ENCODE assay signal across 8 mouse cellular contexts in genomic region chr11:84879007-84879771, GRCm38 (mm10). TPM values are rescaled to one million over a fixed set of nuclear protein-coding genes. Genes with fewer than 3 reads are reported as not detected.
DNase-seq lines count a peak whose midpoint lies in the region; ATAC-seq and TF ChIP-seq lines count a peak whose summit lies in the region.

No protein-coding gene starts in this region.

- H3K36me3 ChIP-seq in hindbrain, postnatal 0 days (ENCODE audit: insufficient read depth, low read length): 0 out of 2 replicates have a peak, but pooled peaks cover 5% of the 10 kb centered on the region
- H3K36me3 ChIP-seq in neural tube, embryonic 13.5 days: peaks cover 16% of the 10 kb centered on the region

- DNase-seq in left cerebral cortex, adult 2 months (ENCODE audit: extremely low spot score in 1 of 2, low spot score in 2 of 2): no peak
- DNase-seq in left cerebral cortex, adult 9 months (ENCODE audit: low spot score in 2 of 2): no peak
- no peak for DNase-seq in hindbrain, postnatal 0 days (ENCODE audit: low spot score)
- no peak for DNase-seq in right cerebral cortex, adult 2 months (ENCODE audit: low spot score in 2 of 2)
- no peak for DNase-seq in adrenal gland, postnatal 10 days
- DNase-seq in urinary bladder, postnatal 25 days (ENCODE audit: low spot score): no peak

- no peak for TF ChIP-seq CTCF in left cerebral cortex, adult 2 months (IDR thresholded peaks at IDR 0.05)
- TF ChIP-seq CTCF in bone marrow, adult 2 months (IDR thresholded peaks at IDR 0.05; ENCODE audit: control insufficient read depth, insufficient read depth, low read length): no peak
- TF ChIP-seq CTCF in hindbrain, postnatal 0 days (IDR thresholded peaks at IDR 0.05; ENCODE audit: low read depth): no peak

- H3K4me1 ChIP-seq in bone marrow, adult 2 months (ENCODE audit: control insufficient read depth, insufficient read depth, low read length): no peaks in the 10 kb centered on the region
- peaks cover 8% of the 10 kb centered on the region; the same call in 1 of the 2 replicates for H3K4me1 ChIP-seq in hindbrain, postnatal 0 days (ENCODE audit: insufficient read depth, low read length)
- peaks cover 21% of the 10 kb centered on the region for H3K4me1 ChIP-seq in neural tube, embryonic 13.5 days (replicated peaks)

- intact Hi-C loops in left cerebral cortex, adult 2 months (cut with DNase I): no loop called here

- no peak for ATAC-seq in hindbrain, postnatal 0 days
- no peak for ATAC-seq in neural tube, embryonic 13.5 days (ENCODE audit: low read depth)

- peak overlapping the region; percentile 96 for H3K4me3 ChIP-seq in left cerebral cortex, adult 2 months
- H3K4me3 ChIP-seq in bone marrow, adult 2 months (replicated peaks; ENCODE audit: control insufficient read depth, low read depth, low read length): peak overlapping the region; percentile 84
- peak overlapping the region; percentile 67 for H3K4me3 ChIP-seq in hindbrain, postnatal 0 days (ENCODE audit: low read length)
- peak overlapping the region; percentile 65 for H3K4me3 ChIP-seq in neural tube, embryonic 13.5 days

- no peaks in the 10 kb centered on the region for H3K27me3 ChIP-seq in hindbrain, postnatal 0 days (ENCODE audit: insufficient read depth, low read length)
- H3K27me3 ChIP-seq in neural tube, embryonic 13.5 days: no peaks in the 10 kb centered on the region

- peak overlapping the region; percentile 94 for H3K4me2 ChIP-seq in hindbrain, postnatal 0 days (ENCODE audit: low read depth, low read length)
- H3K4me2 ChIP-seq in neural tube, embryonic 13.5 days: peak overlapping the region; percentile 95

- H3K9ac ChIP-seq in hindbrain, postnatal 0 days (replicated peaks; ENCODE audit: low read length): peak overlapping the region; percentile 82
- H3K9ac ChIP-seq in neural tube, embryonic 13.5 days: peak overlapping the region; percentile 85

- 10% methylated on average over 7 of the region's 7 CpGs for WGBS in bone marrow, adult 2 months
- 25% methylated on average over 6 of the region's 7 CpGs for WGBS in hindbrain, postnatal 0 days
- 19% methylated on average over 7 of the region's 7 CpGs for WGBS in neural tube, embryonic 13.5 days

- no peaks in the 10 kb centered on the region for H3K9me3 ChIP-seq in hindbrain, postnatal 0 days (ENCODE audit: low read length)
- no peaks in the 10 kb centered on the region for H3K9me3 ChIP-seq in neural tube, embryonic 13.5 days

- no peak for TF ChIP-seq POLR2A in bone marrow, adult 2 months (IDR thresholded peaks at IDR 0.05; ENCODE audit: borderline replicate concordance, control insufficient read depth, low read depth, low read length)

- H3K27ac ChIP-seq in left cerebral cortex, adult 2 months: peak overlapping the region; percentile 91
- peak overlapping the region; percentile 89 for H3K27ac ChIP-seq in bone marrow, adult 2 months (ENCODE audit: control insufficient read depth, insufficient read depth, low read depth, low read length, poor library complexity)
- peak overlapping the region; percentile 88 for H3K27ac ChIP-seq in hindbrain, postnatal 0 days
- peak overlapping the region; percentile 91 for H3K27ac ChIP-seq in neural tube, embryonic 13.5 days (replicated peaks)

RNA-seq across cellular contexts. Expression of gene Myo19, which starts 0.8 kb away (rescaled TPM):
- total RNA-seq in left cerebral cortex, adult 2 months (2021): 10 to 100 TPM; 14.5 to 20.5 TPM
- polyA plus RNA-seq in bone marrow, adult 2 months (2011; ENCODE audit: insufficient read depth, insufficient read length, low replicate concordance, missing spikeins): 4.3 and 8.1 TPM in 2 replicates
- 8.6 and 13.0 TPM in 2 replicates for total RNA-seq in hindbrain, postnatal 0 days (2014; rRNA removed)
- polyA plus RNA-seq in hindbrain, postnatal 0 days (2015; fragmentation: Nextera tagmentation; extraction: Ambion mirVana): 4.7 and 4.9 TPM in 2 replicates
- 5.9 and 6.1 TPM in 2 replicates for polyA plus RNA-seq in neural tube, embryonic 13.5 days (2015; fragmentation: Nextera tagmentation; extraction: Ambion mirVana)
- 10 to 100 TPM; 16.6 to 20.0 TPM for total RNA-seq in adrenal gland, postnatal 10 days (2021)

RNA-seq across cellular contexts. Expression of gene Pigw, which starts 0.9 kb away (rescaled TPM):
- total RNA-seq in left cerebral cortex, adult 2 months (2021): 1 to 10 TPM; 6.8 to 7.7 TPM
- 2.7 and 2.9 TPM in 2 replicates for polyA plus RNA-seq in bone marrow, adult 2 months (2011; ENCODE audit: insufficient read depth, insufficient read length, low replicate concordance, missing spikeins)
- 1.9 and 3.6 TPM in 2 replicates for total RNA-seq in hindbrain, postnatal 0 days (2014; rRNA removed)
- polyA plus RNA-seq in hindbrain, postnatal 0 days (2015; fragmentation: Nextera tagmentation; extraction: Ambion mirVana): 1.5 and 1.6 TPM in 2 replicates
- polyA plus RNA-seq in neural tube, embryonic 13.5 days (2015; fragmentation: Nextera tagmentation; extraction: Ambion mirVana): 2.5 and 2.6 TPM in 2 replicates
- 1 to 10 TPM; 7.1 to 8.3 TPM for total RNA-seq in adrenal gland, postnatal 10 days (2021)

RNA-seq across cellular contexts. Expression of gene Ggnbp2, which starts 8.6 kb away (rescaled TPM):
- 10 to 100 TPM; 93.8 to 97.1 TPM for total RNA-seq in left cerebral cortex, adult 2 months (2021)
- polyA plus RNA-seq in bone marrow, adult 2 months (2011; ENCODE audit: insufficient read depth, insufficient read length, low replicate concordance, missing spikeins): 67.9 and 113 TPM in 2 replicates
- total RNA-seq in hindbrain, postnatal 0 days (2014; rRNA removed): 33.3 and 41.6 TPM in 2 replicates
- 63.5 and 65.2 TPM in 2 replicates for polyA plus RNA-seq in hindbrain, postnatal 0 days (2015; fragmentation: Nextera tagmentation; extraction: Ambion mirVana)
- polyA plus RNA-seq in neural tube, embryonic 13.5 days (2015; fragmentation: Nextera tagmentation; extraction: Ambion mirVana): 74.9 and 86.2 TPM in 2 replicates
- total RNA-seq in adrenal gland, postnatal 10 days (2021): 10 to 100 TPM; 65.3 to 75.2 TPM

RNA-seq across cellular contexts. Expression of gene Znhit3, which starts 37.0 kb away (rescaled TPM):
- total RNA-seq in left cerebral cortex, adult 2 months (2021): 10 to 100 TPM; 34.8 to 36.5 TPM
- 11.3 and 24.5 TPM in 2 replicates for polyA plus RNA-seq in bone marrow, adult 2 months (2011; ENCODE audit: insufficient read depth, insufficient read length, low replicate concordance, missing spikeins)
- 36.7 and 44.4 TPM in 2 replicates for total RNA-seq in hindbrain, postnatal 0 days (2014; rRNA removed)
- 85.9 and 89.3 TPM in 2 replicates for polyA plus RNA-seq in hindbrain, postnatal 0 days (2015; fragmentation: Nextera tagmentation; extraction: Ambion mirVana)
- polyA plus RNA-seq in neural tube, embryonic 13.5 days (2015; fragmentation: Nextera tagmentation; extraction: Ambion mirVana): 65.4 and 68.0 TPM in 2 replicates
- 10 to 100 TPM; 10.8 TPM for total RNA-seq in adrenal gland, postnatal 10 days (2021)

RNA-seq across cellular contexts. Expression of gene Dhrs11, which starts 50.4 kb away (rescaled TPM):
- total RNA-seq in left cerebral cortex, adult 2 months (2021): 1 to 10 TPM; 7.2 to 7.8 TPM
- polyA plus RNA-seq in bone marrow, adult 2 months (2011; ENCODE audit: insufficient read depth, insufficient read length, low replicate concordance, missing spikeins): 144 and 158 TPM in 2 replicates
- 12.4 and 14.3 TPM in 2 replicates for total RNA-seq in hindbrain, postnatal 0 days (2014; rRNA removed)
- 13.8 and 16.4 TPM in 2 replicates for polyA plus RNA-seq in hindbrain, postnatal 0 days (2015; fragmentation: Nextera tagmentation; extraction: Ambion mirVana)
- polyA plus RNA-seq in neural tube, embryonic 13.5 days (2015; fragmentation: Nextera tagmentation; extraction: Ambion mirVana): 7.5 and 7.8 TPM in 2 replicates
- 10 to 100 TPM; 40.8 to 45.8 TPM for total RNA-seq in adrenal gland, postnatal 10 days (2021)
